Mouse (Mus musculus): ENCODE results near the gene Adam15. TPM values are rescaled to one million over a fixed set of nuclear protein-coding genes. Genes with fewer than 3 reads are reported as not detected.

Gene Adam15
- polyA plus RNA-seq, 1 experiment: 49.6 TPM

- TF ChIP-seq CTCF (IDR thresholded peaks at IDR 0.05; ENCODE audit: borderline replicate concordance, control insufficient read depth, extremely low read depth, insufficient read depth, low read length, poor library complexity): no peak
- 94% methylated on average over 20 of the region's 20 CpGs for WGBS
- Histone ChIP-seq H3K36me3 (ENCODE audit: control insufficient read depth, insufficient read depth, low read length) (no peaks in the 10 kb centered on the region), H3K4me1 (replicated peaks; ENCODE audit: control insufficient read depth, insufficient read depth, low read length) (no peaks in the 10 kb centered on the region), H3K4me3 (ENCODE audit: control insufficient read depth, insufficient read depth, low read length) (no peak overlapping the region), H3K27ac (ENCODE audit: control insufficient read depth, insufficient read depth, low read length) (no peak overlapping the region), H3K27me3 (ENCODE audit: control insufficient read depth, insufficient read depth, low read length) (no peaks in the 10 kb centered on the region)
- no peak for DNase-seq
Observed at GRCm38 (mm10) chr3:89365486-89366414, 16.0 kb upstream of the Adam15 start.

DNA sequence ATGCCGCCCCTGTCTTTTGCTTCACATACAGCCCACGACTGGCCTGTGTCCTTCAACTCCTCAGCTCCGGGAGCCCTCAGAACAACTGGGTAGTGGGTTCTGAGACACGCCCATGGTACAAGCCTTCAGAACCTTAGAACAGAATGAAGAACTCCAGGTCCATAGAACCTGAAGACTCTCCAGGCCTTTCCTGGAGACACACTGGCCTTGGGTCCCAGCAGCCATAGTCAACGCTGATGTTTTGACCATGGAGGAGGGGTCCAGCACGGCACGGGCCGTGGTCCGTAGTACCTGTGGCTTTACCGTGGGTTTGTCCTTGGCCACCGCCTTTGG, 15.3 kb upstream of the Adam15 start, which contains the start of gene Dcst1:
Gene Dcst1, minus strand, starts transcription at position 101 of the 333 bp plus-strand sequence.
- Histone ChIP-seq H3K27me3 (ENCODE audit: control insufficient read depth, insufficient read depth, low read length) (no peaks in the 10 kb centered on the region), H3K27ac (ENCODE audit: control insufficient read depth, insufficient read depth, low read length) (no peak within 1 kb of the TSS), H3K4me1 (replicated peaks; ENCODE audit: control insufficient read depth, insufficient read depth, low read length) (no peaks in the 10 kb centered on the region), H3K4me3 (ENCODE audit: control insufficient read depth, insufficient read depth, low read length) (no peak within 1 kb of the TSS), H3K36me3 (ENCODE audit: control insufficient read depth, insufficient read depth, low read length) (no peaks in the 10 kb centered on the region)
- WGBS: 95% methylated on average over 11 of the region's 11 CpGs
- TF ChIP-seq CTCF (IDR thresholded peaks at IDR 0.05; ENCODE audit: borderline replicate concordance, control insufficient read depth, extremely low read depth, insufficient read depth, low read length, poor library complexity): no peak
- no peak for DNase-seq

- WGBS: 94% methylated on average over 8 of the region's 8 CpGs
- TF ChIP-seq POLR2A (IDR thresholded peaks at IDR 0.05; ENCODE audit: control insufficient read depth, extremely low read depth, insufficient read depth, low read length, poor library complexity) (no peak), CTCF (IDR thresholded peaks at IDR 0.05; ENCODE audit: borderline replicate concordance, control insufficient read depth, extremely low read depth, insufficient read depth, low read length, poor library complexity) (no peak)
- DNase-seq: no peak
- H3K4me3 ChIP-seq (ENCODE audit: control insufficient read depth, insufficient read depth, low read length): no peak overlapping the region
- H3K27ac ChIP-seq (ENCODE audit: control insufficient read depth, insufficient read depth, low read length): no peak overlapping the region
- H3K36me3 ChIP-seq (ENCODE audit: control insufficient read depth, insufficient read depth, low read length): no peaks in the 10 kb centered on the region
- H3K4me1 ChIP-seq (replicated peaks; ENCODE audit: control insufficient read depth, insufficient read depth, low read length): no peaks in the 10 kb centered on the region
- no peaks in the 10 kb centered on the region for H3K27me3 ChIP-seq (ENCODE audit: control insufficient read depth, insufficient read depth, low read length)
Observed at GRCm38 (mm10) chr3:89364631-89365030, 14.8 kb upstream of the Adam15 start.

- H3K27me3 ChIP-seq (ENCODE audit: control insufficient read depth, insufficient read depth, low read length): no peaks in the 10 kb centered on the region
- 95% methylated on average over 7 of the region's 7 CpGs for WGBS
Observed at GRCm38 (mm10) chr3:89361675-89362074, 11.9 kb upstream of the Adam15 start, which contains the start of gene Dcst2. TSS of gene Dcst2 (plus strand) at chr3:89361975.

GRCm38 (mm10) chr3:89360237-89360636, 10.4 kb upstream of the Adam15 start:
- H3K4me1 ChIP-seq (replicated peaks; ENCODE audit: control insufficient read depth, insufficient read depth, low read length): no peaks in the 10 kb centered on the region
- DNase-seq: no peak
- no peaks in the 10 kb centered on the region for H3K36me3 ChIP-seq (ENCODE audit: control insufficient read depth, insufficient read depth, low read length)
- no peak overlapping the region for H3K27ac ChIP-seq (ENCODE audit: control insufficient read depth, insufficient read depth, low read length)
- TF ChIP-seq POLR2A (IDR thresholded peaks at IDR 0.05; ENCODE audit: control insufficient read depth, extremely low read depth, insufficient read depth, low read length, poor library complexity) (no peak), CTCF (IDR thresholded peaks at IDR 0.05; ENCODE audit: borderline replicate concordance, control insufficient read depth, extremely low read depth, insufficient read depth, low read length, poor library complexity) (no peak)
- H3K27me3 ChIP-seq (ENCODE audit: control insufficient read depth, insufficient read depth, low read length): no peaks in the 10 kb centered on the region
- H3K4me3 ChIP-seq (ENCODE audit: control insufficient read depth, insufficient read depth, low read length): no peak overlapping the region
- 20% methylated on average over 3 of the region's 3 CpGs for WGBS

More at GRCm38 (mm10) chr3:89361675-89362074, 11.9 kb upstream of the Adam15 start, which contains the start of gene Dcst2:
- Histone ChIP-seq H3K27ac (ENCODE audit: control insufficient read depth, insufficient read depth, low read length) (no peak within 1 kb of the TSS), H3K4me3 (ENCODE audit: control insufficient read depth, insufficient read depth, low read length) (no peak within 1 kb of the TSS), H3K36me3 (ENCODE audit: control insufficient read depth, insufficient read depth, low read length) (no peaks in the 10 kb centered on the region), H3K4me1 (replicated peaks; ENCODE audit: control insufficient read depth, insufficient read depth, low read length) (no peaks in the 10 kb centered on the region)
- TF ChIP-seq POLR2A (IDR thresholded peaks at IDR 0.05; ENCODE audit: control insufficient read depth, extremely low read depth, insufficient read depth, low read length, poor library complexity): no peak
- no peak for TF ChIP-seq CTCF (IDR thresholded peaks at IDR 0.05; ENCODE audit: borderline replicate concordance, control insufficient read depth, extremely low read depth, insufficient read depth, low read length, poor library complexity)
- DNase-seq: no peak

DNA sequence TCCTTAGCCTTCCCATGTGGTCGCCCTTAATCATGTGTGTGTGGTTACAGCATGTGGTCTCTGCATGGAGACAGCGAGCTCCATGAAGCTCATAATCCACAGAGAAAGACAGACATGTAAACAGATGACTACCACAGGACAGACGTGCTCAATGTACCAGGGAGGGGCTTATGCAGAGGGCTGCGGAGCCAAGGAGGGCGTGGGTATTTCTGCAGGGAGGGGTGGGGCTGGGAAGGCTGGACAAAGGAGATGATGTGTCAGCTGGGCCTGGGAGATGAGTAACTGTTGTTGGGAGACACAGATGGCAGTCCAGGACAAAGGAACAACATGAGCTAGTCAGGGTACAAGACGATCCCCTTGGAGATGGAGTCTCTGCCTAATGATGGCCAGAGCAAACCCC, 9.8 kb upstream of the Adam15 start:
- 85% methylated on average over 6 of the region's 6 CpGs for WGBS
- Histone ChIP-seq H3K36me3 (ENCODE audit: control insufficient read depth, insufficient read depth, low read length) (no peaks in the 10 kb centered on the region), H3K4me3 (ENCODE audit: control insufficient read depth, insufficient read depth, low read length) (no peak overlapping the region), H3K27me3 (ENCODE audit: control insufficient read depth, insufficient read depth, low read length) (no peaks in the 10 kb centered on the region), H3K4me1 (replicated peaks; ENCODE audit: control insufficient read depth, insufficient read depth, low read length) (no peaks in the 10 kb centered on the region), H3K27ac (ENCODE audit: control insufficient read depth, insufficient read depth, low read length) (no peak overlapping the region)
- DNase-seq: no peak
- TF ChIP-seq CTCF (IDR thresholded peaks at IDR 0.05; ENCODE audit: borderline replicate concordance, control insufficient read depth, extremely low read depth, insufficient read depth, low read length, poor library complexity) (no peak), POLR2A (IDR thresholded peaks at IDR 0.05; ENCODE audit: control insufficient read depth, extremely low read depth, insufficient read depth, low read length, poor library complexity) (no peak)

All from thymus, adult 2 months (tissue).